Mouse (Mus musculus): Measurements from ENCODE around the gene Dgcr8. TPM values are rescaled to one million over a fixed set of nuclear protein-coding genes. Genes with fewer than 3 reads are reported as not detected.

The Dgcr8 gene
- polyA plus RNA-seq, 1 experiment from 2014 or later = 40.0 TPM

GRCm38 (mm10) chr16:18258221-18258620, 30.8 kb downstream of the Dgcr8 start, which contains the start of gene Gm49776:
TSS of gene Gm49776 (minus strand) at chr16:18258321.
- H3K9ac ChIP-seq (replicated peaks; ENCODE audit: low read length) = no peak within 1 kb of the TSS
- no peak within 1 kb of the TSS for H3K27ac ChIP-seq (replicated peaks; ENCODE audit: low read depth, low read length)
- no peak within 1 kb of the TSS for H3K4me3 ChIP-seq (replicated peaks; ENCODE audit: low read depth, low read length)
- DNase-seq (no peak), ATAC-seq (ENCODE audit: low FRiP score, low TSS enrichment) (no peak)
- no peaks in the 10 kb centered on the region for H3K9me3 ChIP-seq (ENCODE audit: control insufficient read depth, low read length)
- no peak within 1 kb of the TSS for H3K4me2 ChIP-seq (ENCODE audit: low read length)
- 97% methylated on average over 2 of the region's 2 CpGs for WGBS
- no peaks in the 10 kb centered on the region for H3K4me1 ChIP-seq (ENCODE audit: control insufficient read depth, insufficient read depth, low read length)
- no peaks in the 10 kb centered on the region for H3K27me3 ChIP-seq (ENCODE audit: control insufficient read depth, insufficient read depth, low read length)
- H3K36me3 ChIP-seq (ENCODE audit: control insufficient read depth, insufficient read depth, low read length) = peaks cover 91% of the 10 kb centered on the region

GRCm38 (mm10) chr16:18253866-18254265, 35.2 kb downstream of the Dgcr8 start:
- DNase-seq = no peak
- H3K36me3 ChIP-seq (ENCODE audit: control insufficient read depth, insufficient read depth, low read length) = peaks cover 86% of the 10 kb centered on the region
- WGBS = 90% methylated on average over 1 of the region's 1 CpGs

GRCm38 (mm10) chr16:18252736-18253135, 36.3 kb downstream of the Dgcr8 start:
- no peak for DNase-seq
- Histone ChIP-seq H3K4me2 (ENCODE audit: low read length) (no peak overlapping the region), H3K9me3 (ENCODE audit: control insufficient read depth, low read length) (no peaks in the 10 kb centered on the region), H3K27me3 (ENCODE audit: control insufficient read depth, insufficient read depth, low read length) (no peaks in the 10 kb centered on the region), H3K36me3 (ENCODE audit: control insufficient read depth, insufficient read depth, low read length) (peaks cover 77% of the 10 kb centered on the region), H3K27ac (replicated peaks; ENCODE audit: low read depth, low read length) (no peak overlapping the region), H3K9ac (replicated peaks; ENCODE audit: low read length) (no peak overlapping the region), H3K4me1 (ENCODE audit: control insufficient read depth, insufficient read depth, low read length) (peaks cover 20% of the 10 kb centered on the region), H3K4me3 (replicated peaks; ENCODE audit: low read depth, low read length) (no peak overlapping the region)
- WGBS = 89% methylated on average over 6 of the region's 6 CpGs
- no peak for ATAC-seq (ENCODE audit: low FRiP score, low TSS enrichment)

More at GRCm38 (mm10) chr16:18253866-18254265, 35.2 kb downstream of the Dgcr8 start:
- Histone ChIP-seq H3K9ac (replicated peaks; ENCODE audit: low read length) (no peak overlapping the region), H3K27ac (replicated peaks; ENCODE audit: low read depth, low read length) (no peak overlapping the region), H3K4me2 (ENCODE audit: low read length) (no peak overlapping the region), H3K4me3 (replicated peaks; ENCODE audit: low read depth, low read length) (no peak overlapping the region), H3K4me1 (ENCODE audit: control insufficient read depth, insufficient read depth, low read length) (peaks cover 20% of the 10 kb centered on the region), H3K27me3 (ENCODE audit: control insufficient read depth, insufficient read depth, low read length) (no peaks in the 10 kb centered on the region), H3K9me3 (ENCODE audit: control insufficient read depth, low read length) (no peaks in the 10 kb centered on the region)
- ATAC-seq (ENCODE audit: low FRiP score, low TSS enrichment) = no peak

- DNase-seq (no peak), ATAC-seq (ENCODE audit: low FRiP score, low TSS enrichment) (no peak)
- peaks cover 34% of the 10 kb centered on the region for H3K4me1 ChIP-seq (ENCODE audit: control insufficient read depth, insufficient read depth, low read length)
- no peaks in the 10 kb centered on the region for H3K27me3 ChIP-seq (ENCODE audit: control insufficient read depth, insufficient read depth, low read length)
- H3K36me3 ChIP-seq (ENCODE audit: control insufficient read depth, insufficient read depth, low read length) = peaks cover 71% of the 10 kb centered on the region
- H3K9me3 ChIP-seq (ENCODE audit: control insufficient read depth, low read length) = no peaks in the 10 kb centered on the region
- H3K4me3 ChIP-seq (replicated peaks; ENCODE audit: low read depth, low read length) = 0 out of 2 replicates have a peak overlapping the region, but pooled peaks have one; percentile 88
- WGBS = 65% methylated on average over 10 of the region's 10 CpGs
- peak overlapping the region; percentile 95 for H3K4me2 ChIP-seq (ENCODE audit: low read length)
- no peak overlapping the region for H3K27ac ChIP-seq (replicated peaks; ENCODE audit: low read depth, low read length)
- peak overlapping the region; percentile 90 for H3K9ac ChIP-seq (replicated peaks; ENCODE audit: low read length)
Observed at GRCm38 (mm10) chr16:18250828-18251790, 37.9 kb downstream of the Dgcr8 start.

GRCm38 (mm10) chr16:18250231-18250630, 38.8 kb downstream of the Dgcr8 start:
- 53% methylated on average over 4 of the region's 4 CpGs for WGBS
- H3K4me3 ChIP-seq (replicated peaks; ENCODE audit: low read depth, low read length) = peak overlapping the region; percentile 88
- peaks cover 71% of the 10 kb centered on the region for H3K36me3 ChIP-seq (ENCODE audit: control insufficient read depth, insufficient read depth, low read length)

GRCm38 (mm10) chr16:18249364-18249967, 39.6 kb downstream of the Dgcr8 start:
- Histone ChIP-seq H3K9ac (replicated peaks; ENCODE audit: low read length) (peak overlapping the region; percentile 90), H3K4me3 (replicated peaks; ENCODE audit: low read depth, low read length) (peak overlapping the region; percentile 88), H3K4me2 (ENCODE audit: low read length) (peak overlapping the region; percentile 95), H3K9me3 (ENCODE audit: control insufficient read depth, low read length) (no peaks in the 10 kb centered on the region), H3K36me3 (ENCODE audit: control insufficient read depth, insufficient read depth, low read length) (peaks cover 70% of the 10 kb centered on the region), H3K27ac (replicated peaks; ENCODE audit: low read depth, low read length) (peak overlapping the region; percentile 92), H3K4me1 (ENCODE audit: control insufficient read depth, insufficient read depth, low read length) (peaks cover 34% of the 10 kb centered on the region), H3K27me3 (ENCODE audit: control insufficient read depth, insufficient read depth, low read length) (no peaks in the 10 kb centered on the region)
- WGBS = 9% methylated on average over 27 of the region's 27 CpGs
- ATAC-seq (ENCODE audit: low FRiP score, low TSS enrichment) (no peak; the same call in 1 of the 2 replicates), DNase-seq (no peak)

More at GRCm38 (mm10) chr16:18250231-18250630, 38.8 kb downstream of the Dgcr8 start:
- DNase-seq (no peak), ATAC-seq (ENCODE audit: low FRiP score, low TSS enrichment) (no peak)
- H3K27me3 ChIP-seq (ENCODE audit: control insufficient read depth, insufficient read depth, low read length) = no peaks in the 10 kb centered on the region
- H3K27ac ChIP-seq (replicated peaks; ENCODE audit: low read depth, low read length) = no peak overlapping the region
- peak overlapping the region; percentile 95 for H3K4me2 ChIP-seq (ENCODE audit: low read length)
- H3K9me3 ChIP-seq (ENCODE audit: control insufficient read depth, low read length) = no peaks in the 10 kb centered on the region
- peaks cover 34% of the 10 kb centered on the region for H3K4me1 ChIP-seq (ENCODE audit: control insufficient read depth, insufficient read depth, low read length)
- peak overlapping the region; percentile 90 for H3K9ac ChIP-seq (replicated peaks; ENCODE audit: low read length)

- no peaks in the 10 kb centered on the region for H3K9me3 ChIP-seq (ENCODE audit: control insufficient read depth, low read length)
- peaks cover 70% of the 10 kb centered on the region for H3K36me3 ChIP-seq (ENCODE audit: control insufficient read depth, insufficient read depth, low read length)
- H3K4me1 ChIP-seq (ENCODE audit: control insufficient read depth, insufficient read depth, low read length) = peaks cover 34% of the 10 kb centered on the region
- DNase-seq (peak; percentile 99), ATAC-seq (ENCODE audit: low FRiP score, low TSS enrichment) (peak; percentile 95)
- H3K27ac ChIP-seq (replicated peaks; ENCODE audit: low read depth, low read length) = peak within 1 kb of the TSS; percentile 92
- peak within 1 kb of the TSS; percentile 88 for H3K4me3 ChIP-seq (replicated peaks; ENCODE audit: low read depth, low read length)
- no peaks in the 10 kb centered on the region for H3K27me3 ChIP-seq (ENCODE audit: control insufficient read depth, insufficient read depth, low read length)
- peak within 1 kb of the TSS; percentile 95 for H3K4me2 ChIP-seq (ENCODE audit: low read length)
- peak within 1 kb of the TSS; percentile 90 for H3K9ac ChIP-seq (replicated peaks; ENCODE audit: low read length)
- under 1% methylated on average over 101 of the region's 102 CpGs for WGBS
Observed at GRCm38 (mm10) chr16:18248433-18249363, 40.3 kb downstream of the Dgcr8 start, which contains the start of the genes Trmt2a and Ranbp1. TSS of gene Trmt2a (plus strand) at chr16:18248679. TSS of gene Ranbp1 (minus strand) at chr16:18248732.
